Mouse (Mus musculus) E14TG2a.4 (cell line): ENCODE results near the gene Car6.

ENCODE experiments used
- CTCF ChIP-seq: conservative IDR thresholded peaks from 2 replicates; pipeline ENCODE4 v1.5.1; 2014; ENCODE audit warnings: low read length
- NANOG ChIP-seq: IDR thresholded peaks from 2 replicates; pipeline ENCODE4 v1.6.1; 2014; ENCODE audit warnings: borderline replicate concordance, low read length, mixed read lengths
- POU5F1 ChIP-seq: IDR thresholded peaks from 2 replicates; pipeline ENCODE4 v1.6.1; 2014; ENCODE audit warnings: low read length, borderline replicate concordance

DNA sequence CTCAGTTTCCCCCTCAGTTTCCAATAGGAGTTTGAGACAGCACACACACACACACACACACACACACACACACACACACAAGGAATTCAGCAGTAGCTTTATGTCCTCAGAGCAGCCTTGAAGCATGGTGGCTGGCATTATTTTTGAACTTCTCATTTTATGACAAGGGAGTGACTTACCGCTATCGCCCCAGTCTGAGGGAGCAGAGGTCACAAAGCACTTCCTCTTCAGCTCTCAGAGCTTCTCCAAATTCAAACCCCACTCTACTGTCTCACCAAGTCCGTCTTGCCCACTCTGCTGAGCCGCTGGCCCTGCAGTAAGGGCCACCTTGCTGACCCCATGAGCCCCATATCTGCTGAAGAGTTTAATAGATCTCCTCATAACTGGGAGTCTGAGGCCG lies 1.6 kb upstream of the Car6 start:
- TF ChIP-seq POU5F1 (no peak), CTCF (no peak), NANOG (no peak)
